ENCODE assay signal across 22 mouse cellular contexts in the genomic region with DNA sequence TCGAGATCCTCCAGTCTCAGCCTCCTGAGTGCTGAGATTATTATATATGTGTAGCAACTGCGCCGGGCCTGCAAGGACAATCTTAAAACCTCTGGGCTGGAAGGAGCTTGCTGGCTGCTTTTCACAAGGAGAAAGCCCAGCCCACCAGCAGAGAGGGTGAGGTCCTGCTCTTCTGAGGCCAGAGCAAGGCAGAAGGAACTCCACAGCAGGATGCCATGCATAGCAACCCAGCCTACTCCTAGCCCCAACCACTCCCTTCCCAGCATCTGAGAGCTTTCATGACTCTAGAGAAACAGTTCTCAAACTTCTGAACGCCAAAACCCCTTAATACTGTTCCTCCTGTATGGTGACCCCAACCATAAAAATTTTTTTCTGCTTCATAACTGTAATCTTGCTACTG.
DNase-seq lines count a peak whose midpoint lies in the region; TF ChIP-seq lines count a peak whose summit lies in the region.
"Had no signal": no experiment of that assay in that cellular context is flagged by ENCODE, and none has a peak within 500 bp of the region (broad histone marks: within the 10 kb centered on the region; RNA-seq: fewer than 3 reads in every experiment).

No protein-coding gene starts in this region.

- no peaks in the 10 kb centered on the region for H3K27me3 ChIP-seq in E14TG2a.4 (ENCODE audit: insufficient read depth, low read length)
- no peaks in the 10 kb centered on the region for H3K27me3 ChIP-seq in thymus, adult 2 months (ENCODE audit: control insufficient read depth, insufficient read depth, low read length)

- peaks cover 77% of the 10 kb centered on the region for H3K4me1 ChIP-seq in E14TG2a.4 (replicated peaks; ENCODE audit: low read depth, low read length)
- H3K4me1 ChIP-seq in thymus, adult 2 months (replicated peaks; ENCODE audit: control insufficient read depth, insufficient read depth, low read length) = no peaks in the 10 kb centered on the region

- no peak for TF ChIP-seq CTCF in E14TG2a.4 (conservative IDR thresholded peaks at IDR 0.05; ENCODE audit: low read length)
- TF ChIP-seq CTCF in thymus, adult 2 months (IDR thresholded peaks at IDR 0.05; ENCODE audit: borderline replicate concordance, control insufficient read depth, extremely low read depth, insufficient read depth, low read length, poor library complexity) = no peak

- intact Hi-C loops in heart, postnatal 36 days (cut with DNase I) = no loop called here

- TF ChIP-seq POLR2A in thymus, adult 2 months (IDR thresholded peaks at IDR 0.05; ENCODE audit: control insufficient read depth, extremely low read depth, insufficient read depth, low read length, poor library complexity) = no peak

- H3K36me3 ChIP-seq in E14TG2a.4 (ENCODE audit: insufficient read depth, low read length) = no peaks in the 10 kb centered on the region
- H3K36me3 ChIP-seq in thymus, adult 2 months (ENCODE audit: control insufficient read depth, insufficient read depth, low read length) = no peaks in the 10 kb centered on the region
- H3K36me3 ChIP-seq: G1E had no signal

- peaks cover 9% of the 10 kb centered on the region; the same call in 1 of the 2 replicates for H3K9me3 ChIP-seq in E14TG2a.4 (ENCODE audit: low read length)

- DNase-seq in ES-CJ7 (ENCODE audit: low read depth, low spot score) (peak; percentile 81), R1 (ENCODE audit: low read depth, low spot score) (peak; percentile 88), ZHBTc4 (ENCODE audit: low read depth, low spot score) (peak; percentile 86)
- no peak for DNase-seq in heart, postnatal 36 days
- DNase-seq in spleen, postnatal 36 days (ENCODE audit: low spot score in 2 of 2) = no peak
- DNase-seq in thymus, postnatal 14 days = no peak
- DNase-seq in thymus, adult 2 months = no peak
- DNase-seq: adrenal gland, adult 2 months; adrenal gland, adult 8-10 months; adrenal gland, postnatal 10 days; adrenal gland, postnatal 14 days; adrenal gland, postnatal 25 days; adrenal gland, postnatal 36 days; B cell, adult 2 months; cerebellum, adult 11 months; cerebellum, adult 11-12 months; cerebellum, adult 18-20 months; cerebellum, adult 2 months; cerebellum, adult 8-10 months; cerebellum, adult 9-10 months had no signal

- peak overlapping the region; percentile 39; the same call in 1 of the 2 replicates for H3K4me3 ChIP-seq in E14TG2a.4 (replicated peaks; ENCODE audit: low read length)
- no peak overlapping the region for H3K4me3 ChIP-seq in thymus, adult 2 months (ENCODE audit: control insufficient read depth, insufficient read depth, low read length)

- 93% methylated on average over 4 of the region's 4 CpGs for WGBS in thymus, adult 2 months

- H3K27ac ChIP-seq in thymus, adult 2 months (ENCODE audit: control insufficient read depth, insufficient read depth, low read length) = no peak overlapping the region

Comparison
In these comparisons a context has a peak if more than half of its experiments do, and no peak if none do; other contexts are left out.
1. DNase-seq: peak in ES-CJ7 (single experiment), R1 (single experiment) and ZHBTc4 (single experiment); none in heart, postnatal 36 days (0 of 2), spleen, postnatal 36 days (0 of 2), thymus, postnatal 14 days (single experiment) and thymus, adult 2 months (single experiment).